Mouse (Mus musculus): ENCODE results near the gene Ugt2a3. TPM values are rescaled to one million over a fixed set of nuclear protein-coding genes. Genes with fewer than 3 reads are reported as not detected.

Gene Ugt2a3
- polyA plus RNA-seq, 1 experiment from 2014 or later = 1.1 TPM

Other genes with a start within 250 kb of the Ugt2a3 start
- 5.2 and 8.2 TPM in 2 replicates for gene Ugt2b36, start 244.6 kb downstream of the Ugt2a3 start, polyA plus RNA-seq (2014; fragmentation: Nextera tagmentation; extraction: Ambion mirVana)
- 7.8 and 9.5 TPM in 2 replicates for gene Ugt2b5, start 196.9 kb downstream of the Ugt2a3 start, polyA plus RNA-seq (2014; fragmentation: Nextera tagmentation; extraction: Ambion mirVana)
- not detected in 2 replicates for gene Ugt2b37, start 82.4 kb downstream of the Ugt2a3 start, polyA plus RNA-seq (2014; fragmentation: Nextera tagmentation; extraction: Ambion mirVana)
- not detected in 2 replicates for gene Ugt2b38, start 87.0 kb upstream of the Ugt2a3 start, polyA plus RNA-seq (2014; fragmentation: Nextera tagmentation; extraction: Ambion mirVana)
- not detected in 2 replicates for gene Ugt2a2, start 145.1 kb upstream of the Ugt2a3 start, polyA plus RNA-seq (2014; fragmentation: Nextera tagmentation; extraction: Ambion mirVana)
- not detected in 2 replicates for gene Gm43638, start 149.6 kb upstream of the Ugt2a3 start, polyA plus RNA-seq (2014; fragmentation: Nextera tagmentation; extraction: Ambion mirVana)
- gene Ugt2a1, start 153.7 kb upstream of the Ugt2a3 start, polyA plus RNA-seq (2014; fragmentation: Nextera tagmentation; extraction: Ambion mirVana) = not detected in 2 replicates
- gene Sult1b1, start 201.0 kb upstream of the Ugt2a3 start, polyA plus RNA-seq (2014; fragmentation: Nextera tagmentation; extraction: Ambion mirVana) = 1.6 and 4.5 TPM in 2 replicates
- gene Sult1d1, start 231.8 kb upstream of the Ugt2a3 start, polyA plus RNA-seq (2014; fragmentation: Nextera tagmentation; extraction: Ambion mirVana) = 17.2 and 20.1 TPM in 2 replicates

Measured in intestine, embryonic 14.5 days (tissue).